Mouse (Mus musculus) cerebellum, adult 9-11 months (tissue): ENCODE measurements around the gene Slc26a8.

Source experiments
- DNase-seq: peaks from one replicate; pipeline ENCODE4 v3.0.0; 2022

The Slc26a8 gene

DNA sequence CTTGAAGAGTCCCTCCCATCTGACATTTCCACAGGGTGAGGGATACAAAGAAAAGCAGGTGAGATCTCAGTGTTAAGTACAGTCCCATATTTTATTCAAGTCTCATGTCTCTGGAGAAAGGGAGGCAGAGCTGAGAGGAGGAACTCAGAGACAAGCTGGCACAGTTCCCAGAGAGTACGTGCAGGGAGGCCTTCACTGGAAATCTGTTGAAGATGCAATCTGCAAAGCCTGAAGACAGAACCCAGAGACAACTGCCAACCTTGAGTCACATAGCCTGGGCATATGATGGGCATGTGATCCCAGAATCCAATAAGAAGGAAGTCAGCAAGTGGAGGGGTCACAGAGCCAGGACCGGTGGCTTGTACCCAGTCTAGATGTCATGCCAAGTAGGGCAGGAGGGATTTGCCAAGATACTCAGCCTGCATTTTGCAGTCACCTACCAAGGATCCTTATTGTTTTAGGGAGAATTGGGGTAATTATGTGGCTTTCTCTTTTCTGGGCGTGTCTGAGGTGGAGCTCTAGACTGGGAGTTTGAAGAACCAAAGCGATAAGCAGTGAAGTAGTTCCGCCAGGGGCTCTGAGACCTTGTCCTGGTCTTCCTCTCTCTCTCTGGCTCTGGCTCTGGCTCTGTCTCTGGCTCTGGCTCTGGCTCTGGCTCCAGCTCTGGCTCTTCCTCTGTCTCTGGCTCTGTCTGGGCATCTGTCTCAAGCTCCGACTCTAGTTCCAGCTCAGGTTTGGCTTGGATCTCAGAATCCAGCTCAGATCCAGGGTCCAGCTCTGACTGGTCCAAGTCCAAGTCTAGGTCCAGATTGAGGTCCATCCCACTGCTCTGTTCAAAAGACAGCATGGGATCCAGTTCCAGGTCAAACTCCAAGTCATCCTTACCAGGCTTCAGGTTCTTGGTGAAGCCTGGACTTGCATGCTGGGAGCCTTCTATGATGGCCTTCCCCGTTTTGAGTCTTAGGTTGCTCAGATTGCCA lies 52.0 kb downstream of the Slc26a8 start:
- no peak for DNase-seq

- no peak for DNase-seq
Observed at GRCm38 (mm10) chr17:28635842-28636241, 54.2 kb downstream of the Slc26a8 start.

GRCm38 (mm10) chr17:28629125-28629524 lies 60.9 kb downstream of the Slc26a8 start:
- DNase-seq = no peak

DNA sequence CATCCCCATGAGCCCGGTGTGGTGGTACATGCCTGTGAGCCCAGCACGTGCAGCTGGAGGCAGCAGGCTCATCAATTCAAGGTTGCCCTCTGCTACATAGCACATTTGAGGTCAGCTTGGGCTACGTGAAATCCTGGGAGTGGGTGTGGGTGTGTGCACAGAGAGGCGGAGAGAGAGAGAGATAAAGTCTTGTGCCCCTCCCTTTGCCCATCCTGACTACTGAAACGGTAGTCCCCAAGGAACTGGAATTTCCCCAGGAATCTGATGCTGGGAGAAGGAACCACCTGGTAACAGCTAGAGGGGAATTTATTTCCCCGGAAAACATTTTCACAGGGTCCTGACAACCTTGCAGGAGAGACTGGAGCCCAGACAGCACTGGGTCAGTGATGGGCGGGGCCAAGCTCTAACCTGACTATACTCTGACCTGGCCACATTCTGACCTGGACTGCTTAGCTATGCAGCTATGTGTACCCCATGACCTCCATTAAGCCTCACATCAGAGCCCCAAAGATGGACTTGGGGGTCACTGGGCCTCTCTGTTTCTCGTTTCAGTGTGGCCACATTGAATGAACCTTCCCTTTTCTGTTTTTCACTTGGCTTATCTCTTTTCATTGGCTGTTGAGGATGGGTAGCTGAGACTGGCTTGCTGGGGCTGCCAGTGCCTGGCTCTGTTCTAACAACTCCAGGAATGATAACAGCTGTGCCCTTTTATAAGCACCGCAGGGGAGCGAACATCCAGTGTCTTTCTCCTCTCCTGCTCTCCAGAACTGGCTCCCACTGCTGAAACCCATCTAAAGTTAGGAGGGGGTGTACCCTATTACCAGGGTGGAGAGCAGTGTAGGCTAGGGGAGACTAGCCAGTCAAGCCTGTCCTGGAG lies 61.5 kb downstream of the Slc26a8 start:
- no peak for DNase-seq

GRCm38 (mm10) chr17:28626937-28627336 lies 63.1 kb downstream of the Slc26a8 start:
- DNase-seq = no peak

DNA sequence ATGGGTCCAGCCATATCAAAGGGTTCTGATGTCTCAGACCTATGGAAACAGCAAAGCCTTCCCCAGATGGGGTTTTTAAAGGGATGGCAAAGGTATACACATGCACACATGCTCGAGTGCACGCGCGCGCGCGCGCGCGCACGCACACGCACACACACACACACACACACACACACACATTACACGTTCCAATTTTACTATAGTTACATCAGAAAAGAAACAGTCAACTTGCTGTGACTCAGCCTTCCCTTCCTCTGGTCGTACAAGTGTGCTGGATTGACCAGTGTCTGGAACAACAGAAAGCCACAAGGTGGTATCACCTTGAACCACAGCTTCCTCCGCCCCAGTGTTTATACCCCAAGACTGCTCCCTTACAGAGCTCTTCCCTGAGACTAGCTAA lies 64.7 kb downstream of the Slc26a8 start:
- no peak for DNase-seq

GRCm38 (mm10) chr17:28624841-28625240 lies 65.2 kb downstream of the Slc26a8 start:
- DNase-seq = no peak

DNA sequence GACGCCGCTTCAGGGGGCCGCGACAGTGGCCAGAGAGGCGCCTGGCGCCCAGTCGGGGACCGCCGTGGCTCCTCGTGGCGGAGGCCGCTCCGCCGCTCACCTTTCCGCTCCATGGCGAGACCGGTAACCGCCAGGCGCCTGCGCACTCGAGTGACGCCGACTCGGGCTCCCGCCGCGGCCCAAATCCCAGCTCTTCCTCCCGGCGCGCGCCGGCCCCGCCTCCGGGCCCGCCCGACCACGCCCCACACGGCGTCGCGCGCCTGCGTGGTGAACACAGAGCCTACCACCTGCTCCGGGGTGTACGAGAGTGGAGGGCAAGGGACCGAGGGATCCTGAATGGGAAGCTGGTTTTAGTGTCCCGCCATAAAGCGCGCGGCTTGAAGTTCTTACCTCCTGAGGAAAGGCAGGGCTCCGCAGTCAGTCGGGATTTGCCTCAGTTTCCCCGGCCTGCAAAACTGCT lies 67.7 kb downstream of the Slc26a8 start, which contains the start of gene Srpk1:
Gene Srpk1 (minus strand): TSS at position 410 of the 460 bp plus-strand sequence.
- DNase-seq = peak; percentile 92

GRCm38 (mm10) chr17:28621381-28622299 lies 68.4 kb downstream of the Slc26a8 start:
- DNase-seq = no peak

DNA sequence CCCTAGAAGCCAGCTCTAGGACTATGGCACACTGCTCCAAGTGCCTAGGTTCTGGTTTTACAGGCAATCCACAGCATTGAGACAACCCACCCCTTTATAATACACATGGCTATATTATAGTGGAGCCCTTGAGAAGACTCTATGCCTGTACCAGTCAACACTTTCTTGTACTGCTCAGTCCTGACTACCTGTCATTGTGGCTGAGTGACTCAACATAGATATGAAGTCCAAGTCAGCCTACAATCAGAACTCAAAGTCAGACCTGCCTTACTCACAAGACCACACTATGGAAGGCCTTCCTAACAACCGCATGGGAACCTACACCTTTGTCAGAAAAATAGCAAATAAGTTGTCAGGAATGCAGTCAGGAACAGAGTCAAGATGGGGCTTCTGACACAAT lies 71.3 kb downstream of the Slc26a8 start:
- DNase-seq = no peak

GRCm38 (mm10) chr17:28618124-28618523 lies 71.9 kb downstream of the Slc26a8 start:
- no peak for DNase-seq

DNA sequence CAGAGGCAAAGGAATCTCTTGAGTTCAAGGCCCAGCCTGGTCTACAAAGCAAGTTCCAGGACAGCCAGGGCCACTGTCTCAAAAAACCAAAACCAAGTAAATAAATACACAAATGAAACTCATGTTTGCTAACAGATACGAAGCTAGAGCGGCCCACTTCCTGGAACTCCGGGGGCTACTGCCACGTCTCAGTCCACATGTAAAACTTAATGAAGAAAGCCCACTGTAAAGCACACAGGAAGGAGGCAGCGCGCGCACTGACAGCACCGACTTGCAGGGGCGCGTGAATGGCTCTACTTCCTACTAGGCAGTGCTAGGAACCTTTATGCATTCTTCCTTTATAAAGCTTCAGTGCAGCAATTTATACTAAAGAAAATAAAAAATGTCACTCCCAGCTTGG lies 72.4 kb downstream of the Slc26a8 start:
- no peak for DNase-seq

GRCm38 (mm10) chr17:28615332-28615731 lies 74.7 kb downstream of the Slc26a8 start:
- no peak for DNase-seq

- no peak for DNase-seq
Observed at GRCm38 (mm10) chr17:28613096-28613495, 76.9 kb downstream of the Slc26a8 start.

DNA sequence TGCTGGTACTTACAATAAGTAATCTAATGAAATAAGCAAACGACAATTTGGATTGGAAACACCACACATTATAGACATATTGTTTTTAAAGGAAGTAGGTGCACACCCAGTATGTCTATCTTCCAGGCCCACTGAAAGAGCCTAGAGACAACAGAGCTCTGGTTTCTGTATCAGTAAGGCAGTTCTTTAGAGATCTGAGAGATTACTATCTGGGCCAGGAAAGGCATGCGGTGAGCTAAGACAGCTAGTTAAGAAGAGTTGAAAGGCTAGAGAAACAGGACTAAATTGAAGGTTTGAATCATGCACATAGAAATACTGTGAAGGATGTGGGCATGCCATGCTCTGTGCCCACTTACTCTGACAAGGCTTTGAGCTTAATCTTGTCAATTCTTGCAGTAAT lies 77.4 kb downstream of the Slc26a8 start:
- DNase-seq = no peak

DNA sequence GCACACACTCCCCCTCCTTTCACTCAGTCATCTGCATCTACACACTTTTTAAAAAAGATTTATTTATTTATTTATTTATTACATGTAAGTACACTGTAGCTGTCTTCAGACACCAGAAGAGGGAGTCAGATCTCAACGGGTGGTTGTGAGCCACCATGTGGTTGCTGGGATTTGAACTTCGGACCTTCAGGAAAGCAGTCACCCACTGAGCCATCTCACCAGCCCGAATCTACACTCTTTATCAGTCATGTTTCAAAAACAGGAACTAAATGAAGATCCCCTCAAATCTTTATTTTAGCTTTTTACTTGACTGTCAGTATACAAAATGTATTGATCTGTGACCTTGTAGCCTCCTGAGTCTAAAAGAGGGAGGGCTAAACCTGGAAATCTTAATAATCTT lies 80.5 kb downstream of the Slc26a8 start:
- no peak for DNase-seq

GRCm38 (mm10) chr17:28601557-28602250 lies 88.3 kb downstream of the Slc26a8 start:
- DNase-seq = no peak

- no peak for DNase-seq
Observed at GRCm38 (mm10) chr17:28600780-28601179, 89.3 kb downstream of the Slc26a8 start.

DNA sequence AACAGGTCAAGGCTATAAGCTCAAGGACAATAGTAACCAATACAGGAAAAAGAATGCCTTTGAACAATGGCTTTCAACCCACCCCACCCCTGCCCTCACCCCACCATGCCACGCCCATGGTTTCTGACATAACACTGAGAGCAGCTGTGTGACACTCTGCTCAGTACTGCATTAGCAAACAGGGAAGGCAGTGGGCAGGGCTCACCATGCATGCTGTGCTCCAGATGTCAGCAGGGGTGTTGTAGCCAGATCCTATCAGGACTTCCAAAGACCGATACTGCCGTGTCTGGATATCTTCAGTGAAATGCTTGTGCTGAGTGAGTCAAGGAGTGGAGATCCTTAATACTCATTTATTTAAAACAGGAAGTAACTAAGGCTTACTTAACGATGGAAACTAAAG lies 96.1 kb downstream of the Slc26a8 start:
- no peak for DNase-seq

GRCm38 (mm10) chr17:28592998-28593397 lies 97.0 kb downstream of the Slc26a8 start:
- peak; percentile 61 for DNase-seq

DNA sequence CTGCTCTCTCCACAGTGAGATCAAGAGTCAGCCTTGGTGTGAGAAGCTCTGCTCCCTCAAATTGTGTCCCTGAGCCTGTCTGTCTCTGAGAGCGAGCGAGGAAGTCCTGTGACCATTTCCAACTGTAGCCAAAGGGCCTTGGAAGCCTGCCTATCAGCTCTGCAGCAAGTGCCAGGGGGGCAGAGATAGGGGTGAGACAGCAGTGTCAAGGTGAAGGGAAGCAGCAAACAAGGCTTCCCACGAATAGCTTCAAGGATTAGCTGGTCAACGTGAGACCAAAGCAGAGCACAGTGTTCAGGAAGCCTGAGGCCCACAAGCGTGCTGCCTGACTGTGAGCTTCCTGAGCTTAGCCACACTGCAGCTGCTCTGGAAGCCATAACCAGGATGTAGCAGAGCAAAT lies 98.6 kb downstream of the Slc26a8 start:
- no peak for DNase-seq

GRCm38 (mm10) chr17:28590596-28590995 lies 99.4 kb downstream of the Slc26a8 start:
- DNase-seq = no peak
